Mouse (Mus musculus) urinary bladder, adult 2 months (tissue): ENCODE measurements around the gene Tnni1. TPM values are rescaled to one million over a fixed set of nuclear protein-coding genes. Genes with fewer than 3 reads are reported as not detected.
A peak's percentile ranks its signal among the peaks of the same experiment; 100 is the strongest.

ENCODE experiments used
- DNase-seq: peaks from one replicate; pipeline ENCODE4 v3.0.0; 2022; ENCODE audit warnings: low spot score
- polyA plus RNA-seq: library from polyadenylated mRNA; depleted of rRNA; stranded (reverse); fragments of >200 nt; gene quantifications from 2 replicates; pipeline ENCODE4 v1.2.3, GENCODE M21; 2012; rRNA removed

The Tnni1 gene
- polyA plus RNA-seq: 1.1 and 1.2 TPM in 2 replicates

DNA sequence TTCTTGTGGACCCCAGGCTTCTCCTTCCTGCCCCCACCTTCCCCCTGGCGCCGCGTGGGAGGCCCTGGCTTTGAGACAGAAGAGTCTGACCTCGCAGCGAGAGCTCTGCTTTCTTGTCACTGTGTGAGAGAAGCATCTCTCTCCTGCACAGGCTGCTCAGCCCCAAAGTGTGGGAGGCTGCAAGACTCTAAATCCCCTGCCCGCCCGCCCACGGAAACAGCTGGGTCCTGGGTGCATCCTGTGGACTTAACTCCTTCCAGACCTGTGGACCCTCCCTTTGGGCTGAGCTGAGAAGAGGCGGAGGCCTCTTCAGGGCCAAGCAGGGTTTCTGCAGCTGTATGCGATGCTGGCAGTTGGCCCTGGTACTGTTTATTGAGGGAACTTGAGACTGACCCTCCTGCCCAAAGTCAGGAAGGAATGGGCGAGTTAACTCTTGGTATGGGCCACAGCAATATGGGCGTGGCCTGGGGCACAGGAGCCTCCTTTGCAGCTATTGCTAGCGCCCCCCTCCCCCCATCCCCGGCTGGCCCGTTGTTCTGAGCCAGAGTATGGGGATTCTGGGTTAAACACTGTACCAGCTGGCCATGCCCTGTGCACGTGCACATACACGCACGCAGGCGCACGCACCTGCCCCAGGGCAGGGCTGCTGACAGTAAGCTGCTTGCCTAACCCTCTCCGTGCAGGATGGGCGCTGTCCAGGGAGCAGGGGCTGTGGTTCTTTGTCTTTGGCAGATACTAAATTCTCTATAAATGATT is at the start of gene Tnni1:
TSS of gene Tnni1 (plus strand) at position 655 of the 756 bp plus-strand sequence.
- DNase-seq: no peak

DNA sequence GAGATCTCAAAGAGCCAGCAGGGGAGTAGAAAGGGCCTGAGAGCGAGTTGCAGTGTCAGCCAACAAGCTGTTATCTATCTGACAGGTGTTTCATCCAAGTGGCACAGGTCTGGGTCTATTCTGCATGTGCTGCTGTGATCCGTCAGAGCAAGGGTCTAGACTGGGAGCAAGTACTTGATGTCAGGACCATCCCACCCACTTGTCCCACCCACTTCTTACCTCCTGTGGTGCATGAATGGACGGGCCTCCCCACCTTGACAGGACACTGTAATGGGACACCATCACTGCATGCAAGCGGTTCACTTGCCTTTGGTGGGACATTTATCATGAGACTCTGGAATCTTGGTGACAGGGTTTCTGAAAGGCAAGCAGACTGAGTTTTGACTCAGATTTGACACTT is 49.4 kb upstream of the Tnni1 start:
- DNase-seq: no peak

DNA sequence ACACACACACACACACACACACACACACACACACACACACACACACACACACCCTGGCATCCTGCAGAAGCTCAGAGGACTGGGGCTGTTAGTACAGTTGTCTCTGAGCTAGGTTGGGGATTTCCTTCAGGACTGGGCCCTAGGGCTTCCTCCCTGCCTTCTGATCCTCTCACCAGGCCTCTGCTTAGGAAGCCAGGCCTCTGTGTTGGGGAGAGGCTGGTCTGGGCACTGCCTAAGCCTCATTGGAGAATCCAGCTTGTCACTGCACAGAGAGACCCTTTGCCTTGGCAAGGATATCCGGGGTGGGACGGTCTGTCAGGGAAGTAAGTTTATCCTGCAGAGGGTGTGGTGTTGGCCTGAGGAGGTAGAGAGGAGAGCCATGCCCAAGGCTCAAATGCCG is 48.9 kb upstream of the Tnni1 start:
- no peak for DNase-seq

DNA sequence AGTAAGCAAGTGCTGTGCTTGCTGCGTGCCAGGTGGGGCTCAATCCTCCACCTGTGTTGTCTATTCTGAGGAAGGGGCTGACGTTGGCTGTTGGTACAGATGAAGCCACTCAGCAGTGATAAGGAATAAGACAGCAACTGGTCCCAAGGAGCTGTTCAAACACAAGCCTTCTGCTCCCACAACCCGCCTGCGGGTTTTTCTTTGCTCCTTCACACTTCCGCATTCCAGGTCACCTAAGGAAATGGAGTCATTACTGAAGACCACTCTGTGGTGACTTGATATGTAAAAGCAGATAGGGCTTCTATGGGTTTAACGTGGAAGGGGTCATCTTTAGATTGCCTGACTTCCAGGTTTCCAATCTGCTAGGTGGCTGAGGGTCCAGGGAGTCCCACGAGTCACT is 47.8 kb upstream of the Tnni1 start:
- DNase-seq: no peak

DNA sequence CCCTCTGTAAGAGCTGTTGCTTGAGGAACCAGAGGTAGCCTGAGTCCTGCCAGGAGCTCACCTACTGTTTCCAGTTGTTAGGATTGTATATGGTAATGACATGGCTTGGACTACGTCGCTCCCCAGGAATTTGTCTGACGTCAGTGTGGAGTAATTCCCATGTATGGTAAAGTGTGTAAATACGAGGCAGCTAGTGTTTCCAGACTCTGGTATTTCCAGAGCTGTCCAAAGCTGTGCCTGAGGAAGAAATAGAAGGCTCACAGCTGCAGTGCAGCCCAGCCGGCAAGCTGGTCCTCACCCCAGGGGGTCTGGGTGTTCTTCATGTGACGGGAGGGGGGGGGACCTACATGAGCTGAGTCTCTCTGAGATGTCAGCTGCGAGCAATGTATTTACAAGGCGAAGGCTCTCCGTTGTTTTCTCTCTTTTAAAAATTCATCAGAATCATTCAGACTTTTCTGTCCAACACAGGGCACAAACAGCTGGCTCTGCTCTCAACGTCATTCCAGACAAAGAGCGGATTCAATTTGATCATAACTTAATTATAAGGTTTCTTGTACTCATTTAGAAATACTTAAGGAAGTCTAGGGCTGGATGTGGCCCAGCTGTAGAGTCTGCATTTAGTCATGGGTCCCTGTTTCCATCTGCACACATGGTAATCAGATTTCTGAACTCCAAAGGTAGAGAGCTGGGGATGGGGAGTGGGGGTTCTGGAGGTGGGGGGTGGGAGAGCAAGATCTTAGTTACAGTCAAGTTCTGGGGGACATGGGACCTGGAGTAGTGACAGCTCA is 47.1 kb upstream of the Tnni1 start:
- no peak for DNase-seq

DNA sequence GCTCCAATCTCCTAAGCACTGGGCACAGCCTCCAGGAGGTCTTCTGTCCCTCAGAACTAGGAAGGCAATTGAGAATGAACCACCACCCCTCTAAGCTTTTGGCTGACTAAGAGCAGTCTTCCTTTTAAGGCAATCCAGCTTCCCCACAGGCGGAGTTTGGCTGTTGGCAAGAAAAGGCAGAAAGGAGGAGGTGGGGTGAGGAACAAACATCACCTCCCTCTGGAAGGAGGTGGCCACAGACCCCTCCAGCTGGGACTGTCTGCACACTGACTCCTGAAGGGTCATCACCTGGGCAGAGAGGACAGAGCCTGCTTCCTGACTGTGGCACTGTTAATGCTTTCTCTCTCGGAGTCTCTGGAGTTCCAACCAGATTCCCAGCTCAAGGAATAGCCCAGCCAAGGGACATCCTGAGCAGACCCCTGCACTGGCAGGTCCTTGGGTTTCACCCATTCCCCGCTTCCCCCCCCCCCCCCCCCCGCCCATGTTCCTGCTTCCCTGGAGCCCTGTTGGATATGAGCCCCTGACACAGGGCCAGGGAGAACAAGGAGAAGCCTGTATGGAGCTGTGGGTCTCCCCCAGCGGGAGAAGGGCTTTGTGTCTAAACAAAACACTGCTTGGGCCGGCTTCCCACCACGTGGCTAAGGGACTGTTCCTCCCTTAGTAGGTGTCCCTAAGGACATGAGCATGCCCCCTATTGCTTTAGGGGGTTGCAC is 44.9 kb upstream of the Tnni1 start:
- no peak for DNase-seq

DNA sequence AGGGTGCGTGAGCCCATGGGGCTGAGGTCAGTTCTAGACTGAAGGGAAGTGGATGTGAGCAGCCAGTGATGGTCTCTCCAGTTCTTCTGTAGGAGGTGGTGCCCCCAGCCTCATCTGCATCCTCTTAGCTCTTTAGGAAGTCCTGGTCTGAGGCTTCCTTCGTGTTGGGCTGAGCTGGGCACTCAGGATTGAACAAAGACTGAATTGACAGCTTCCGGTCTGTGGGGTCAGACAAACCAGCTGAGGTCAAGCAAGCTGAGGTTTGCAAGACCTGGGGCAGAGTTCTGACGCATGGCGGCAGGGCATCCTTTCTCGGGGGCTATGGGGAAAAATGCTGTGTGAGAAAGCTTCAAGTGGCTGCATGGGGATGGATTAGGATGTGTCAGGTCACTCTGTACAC is 43.8 kb upstream of the Tnni1 start:
- no peak for DNase-seq

DNA sequence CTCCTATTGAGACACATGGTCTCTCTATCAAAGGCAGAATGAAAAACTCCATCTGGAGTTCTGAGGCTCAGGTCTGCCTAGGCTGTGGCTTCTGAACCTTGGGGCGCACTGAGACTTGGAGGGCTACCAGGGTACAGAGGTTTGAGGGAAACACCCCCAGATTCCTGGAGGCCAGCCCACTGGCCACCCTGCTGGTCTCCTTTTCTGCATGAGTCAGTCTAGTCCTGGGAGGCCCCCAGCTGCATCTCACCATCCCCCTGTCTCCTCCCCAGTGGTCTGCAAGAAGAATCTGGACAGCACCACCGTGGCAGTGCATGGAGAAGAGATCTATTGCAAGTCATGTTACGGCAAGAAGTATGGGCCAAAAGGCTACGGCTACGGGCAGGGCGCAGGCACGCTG is 34.2 kb upstream of the Tnni1 start:
- DNase-seq: no peak

DNA sequence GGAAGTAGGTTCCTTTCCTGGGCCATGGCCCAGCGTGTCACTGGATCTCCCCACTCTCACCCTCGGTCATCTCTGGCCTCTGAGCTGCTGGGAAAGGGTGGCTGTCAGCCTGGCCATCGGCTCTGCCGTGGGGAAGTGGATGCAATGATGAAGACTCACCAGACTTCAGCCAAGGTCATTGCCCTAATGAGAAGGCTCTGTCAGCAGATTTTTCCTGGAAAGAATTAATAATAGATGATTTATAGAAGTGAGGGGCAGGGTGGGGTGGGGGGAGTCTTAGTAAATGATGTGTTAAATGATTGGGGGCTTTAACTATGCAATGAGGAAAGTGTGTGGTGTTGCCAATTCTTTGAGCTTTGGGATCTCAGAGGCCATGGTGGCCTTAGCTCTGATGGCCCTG is 33.0 kb upstream of the Tnni1 start:
- no peak for DNase-seq

DNA sequence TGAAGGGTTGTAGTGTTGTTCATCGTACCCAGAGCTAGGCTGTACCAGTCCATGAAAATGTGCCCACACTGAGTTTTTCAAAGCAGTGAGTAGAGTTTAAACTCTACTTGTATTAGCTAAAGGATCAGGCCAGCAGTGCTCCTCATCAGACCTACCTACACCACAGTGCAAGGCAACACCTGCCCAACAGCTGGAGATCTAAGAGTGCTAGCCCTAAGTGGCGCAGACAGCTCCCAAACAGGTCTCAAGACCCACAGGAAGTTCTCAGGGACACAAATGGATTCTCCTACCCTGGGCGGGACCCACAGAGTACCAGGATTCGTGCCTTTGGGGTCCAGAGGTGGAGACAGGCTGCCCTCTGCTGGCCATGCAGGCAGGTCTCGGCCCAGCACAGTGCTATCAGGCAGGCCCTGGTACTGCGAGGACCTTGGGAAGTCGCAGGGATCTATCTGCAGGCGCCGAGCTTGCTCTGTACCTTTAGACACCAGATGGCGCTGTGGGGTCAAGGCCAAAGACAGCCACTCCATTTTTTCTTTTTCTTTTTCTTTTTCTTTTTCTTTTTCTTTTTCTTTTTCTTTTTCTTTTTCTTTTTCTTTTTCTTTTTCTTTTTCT is 26.4 kb upstream of the Tnni1 start:
- peak; percentile 75 for DNase-seq

DNA sequence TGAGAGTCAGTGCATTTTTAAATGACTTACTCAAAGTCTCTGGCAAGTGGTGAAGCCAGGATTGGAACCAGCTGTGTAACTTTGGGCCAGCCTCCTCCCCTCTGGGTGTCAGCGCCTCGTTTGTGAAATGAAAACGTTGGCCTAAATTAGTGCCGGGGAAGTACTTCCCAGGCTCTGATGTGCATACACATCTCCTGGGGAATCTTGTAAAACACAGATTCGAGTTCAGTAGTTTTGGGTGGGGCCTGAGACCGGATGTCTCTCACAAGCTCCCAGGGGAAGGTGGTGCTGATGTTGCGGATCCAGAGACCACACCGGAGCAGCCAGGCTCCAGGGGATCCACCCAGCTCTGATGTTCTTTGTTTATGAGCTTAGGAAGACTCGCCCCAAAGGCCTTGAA is 23.9 kb upstream of the Tnni1 start:
- DNase-seq: no peak

DNA sequence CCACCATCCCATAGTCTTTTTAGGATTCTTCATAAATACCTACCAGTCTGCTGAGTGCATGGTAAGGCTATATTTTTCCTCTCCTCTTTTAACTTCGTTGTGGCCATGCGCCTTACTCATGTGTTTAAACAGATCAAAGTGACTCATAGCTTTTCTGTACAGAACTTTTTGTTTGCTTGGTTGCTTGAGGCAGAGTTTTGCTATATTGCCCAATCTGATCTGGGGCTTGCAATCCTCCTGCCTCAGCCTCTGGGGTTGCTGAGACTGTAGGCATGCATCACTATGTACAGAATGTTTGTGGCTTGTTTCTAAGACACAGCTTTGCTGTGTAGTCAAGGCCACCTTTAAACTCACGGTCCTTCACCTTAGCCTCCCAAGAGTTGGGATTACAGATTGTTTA is 23.3 kb upstream of the Tnni1 start:
- no peak for DNase-seq

DNA sequence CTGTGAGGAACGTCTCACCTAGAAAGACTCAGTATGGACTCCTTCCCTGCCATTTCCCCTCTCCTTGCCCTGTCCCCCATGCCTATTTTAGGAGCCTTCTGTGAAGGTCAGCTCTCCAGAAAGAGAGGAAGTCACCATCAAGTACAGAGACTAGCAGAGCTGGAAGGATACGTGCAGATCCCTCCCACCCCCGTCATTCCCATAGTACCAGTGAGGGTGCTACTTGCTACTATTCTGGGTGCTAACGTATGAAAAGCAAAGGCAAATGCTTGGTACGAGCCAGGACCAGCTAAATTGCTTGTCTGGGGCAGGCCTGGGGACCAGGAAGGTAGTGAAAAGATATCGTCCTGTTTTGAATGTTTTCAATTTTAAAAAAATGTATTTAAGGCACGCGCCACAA is 21.9 kb upstream of the Tnni1 start:
- no peak for DNase-seq

DNA sequence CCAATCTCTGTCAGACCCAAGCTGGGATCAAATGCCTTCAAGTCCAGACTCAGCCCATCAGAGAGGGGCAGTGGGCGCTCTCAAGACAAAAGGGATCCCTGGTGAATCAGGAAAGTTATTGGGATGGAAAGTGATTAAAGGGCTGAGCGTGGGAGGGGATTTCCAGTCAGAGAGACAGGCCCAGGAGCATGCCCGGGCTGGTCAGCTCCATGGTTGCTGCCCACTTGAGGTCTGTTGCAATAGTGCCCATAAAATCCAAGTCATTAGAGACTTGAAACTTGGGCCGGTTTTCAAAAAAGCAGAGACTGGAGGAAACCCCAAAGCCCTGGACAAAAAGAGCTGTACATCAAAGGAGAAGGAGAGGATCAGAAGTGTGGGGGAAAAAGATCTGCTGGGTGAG is 19.5 kb upstream of the Tnni1 start:
- DNase-seq: no peak

DNA sequence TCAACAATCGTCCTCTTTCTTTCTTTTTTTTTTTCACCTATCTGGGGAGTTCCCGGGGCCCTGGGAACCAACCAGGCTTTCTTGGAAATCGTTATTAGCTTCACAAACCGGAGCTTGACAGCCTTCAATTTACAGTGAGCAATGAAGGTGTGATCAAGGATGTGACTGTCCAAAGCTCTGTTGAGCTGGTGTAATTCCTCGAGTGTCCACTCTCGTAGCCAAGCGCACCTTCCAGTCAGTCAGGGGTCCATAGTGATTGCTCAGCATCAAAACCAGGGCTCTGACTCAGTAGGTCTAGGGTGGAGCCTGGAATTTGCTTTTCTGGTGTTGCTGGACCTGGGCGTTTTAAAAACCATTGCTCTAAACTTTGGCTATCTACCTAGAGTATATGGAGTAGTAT is 19.0 kb upstream of the Tnni1 start:
- no peak for DNase-seq

DNA sequence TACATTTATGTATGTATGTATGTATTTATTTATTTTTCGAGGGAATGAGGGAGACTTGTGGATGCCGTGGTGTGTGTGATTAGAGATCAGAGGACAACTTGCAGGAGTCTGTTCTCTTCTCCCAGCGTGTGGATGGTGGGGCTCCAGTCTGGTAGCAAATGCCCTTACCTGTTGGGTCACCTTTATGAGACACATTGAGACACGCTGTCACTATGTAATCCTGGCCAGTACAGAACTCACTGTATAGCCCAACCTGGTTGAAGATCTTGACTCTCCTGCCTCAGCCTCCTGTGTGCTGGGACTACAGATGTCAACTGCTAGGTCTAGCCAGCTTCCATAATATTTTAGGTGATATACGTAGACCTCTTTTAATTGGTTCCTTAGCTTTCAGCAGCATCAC is 17.5 kb upstream of the Tnni1 start:
- DNase-seq: no peak

DNA sequence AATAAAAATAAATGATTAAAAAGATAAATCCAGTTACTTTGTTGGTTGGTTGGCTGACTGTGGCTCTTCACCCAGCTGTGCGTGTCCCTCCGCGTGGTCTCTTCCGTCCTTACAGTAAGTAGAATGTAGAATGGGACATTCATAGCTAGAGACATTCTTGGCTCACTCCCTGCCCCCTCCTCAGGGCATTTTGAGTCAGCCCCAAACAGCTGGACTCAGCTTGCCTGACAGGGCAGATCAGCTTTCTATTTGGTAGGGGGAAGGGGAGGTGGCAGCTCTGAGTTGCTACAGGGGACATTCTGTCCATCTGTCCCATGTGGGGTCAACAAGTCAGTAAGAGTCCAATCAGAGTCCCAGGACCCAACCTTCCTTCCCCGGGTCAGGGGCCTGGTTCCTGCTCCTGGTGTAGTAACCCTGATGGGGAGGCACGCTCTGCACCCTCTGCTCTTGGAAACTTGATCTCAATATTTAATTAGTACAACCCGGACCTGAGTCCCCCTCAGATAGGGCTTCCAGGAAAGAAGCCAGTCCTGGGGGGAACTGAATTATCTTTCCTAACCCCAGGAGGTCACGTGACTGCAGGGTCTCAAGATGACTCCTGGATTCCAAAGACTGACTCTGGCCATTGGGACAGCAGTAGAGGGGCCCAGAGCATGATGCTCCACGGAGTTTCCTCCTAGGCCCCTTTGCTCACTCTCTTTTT is 15.6 kb upstream of the Tnni1 start:
- DNase-seq: no peak

DNA sequence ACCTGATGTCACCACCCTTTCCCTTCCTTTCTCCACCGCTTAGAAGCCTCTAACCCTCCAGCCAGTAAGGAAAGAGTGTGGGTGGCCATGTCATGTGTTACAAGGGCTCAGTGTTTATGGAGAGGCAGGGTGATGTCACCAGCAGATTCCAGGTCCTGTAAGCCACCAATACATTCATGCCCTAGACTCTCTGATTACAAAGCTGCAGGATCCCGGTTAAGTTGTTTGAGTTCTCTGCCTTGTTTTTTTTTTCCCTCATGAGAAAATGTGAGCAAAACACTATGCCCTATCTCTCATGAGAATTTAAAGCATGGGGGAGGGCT is 15.1 kb upstream of the Tnni1 start:
- DNase-seq: no peak

DNA sequence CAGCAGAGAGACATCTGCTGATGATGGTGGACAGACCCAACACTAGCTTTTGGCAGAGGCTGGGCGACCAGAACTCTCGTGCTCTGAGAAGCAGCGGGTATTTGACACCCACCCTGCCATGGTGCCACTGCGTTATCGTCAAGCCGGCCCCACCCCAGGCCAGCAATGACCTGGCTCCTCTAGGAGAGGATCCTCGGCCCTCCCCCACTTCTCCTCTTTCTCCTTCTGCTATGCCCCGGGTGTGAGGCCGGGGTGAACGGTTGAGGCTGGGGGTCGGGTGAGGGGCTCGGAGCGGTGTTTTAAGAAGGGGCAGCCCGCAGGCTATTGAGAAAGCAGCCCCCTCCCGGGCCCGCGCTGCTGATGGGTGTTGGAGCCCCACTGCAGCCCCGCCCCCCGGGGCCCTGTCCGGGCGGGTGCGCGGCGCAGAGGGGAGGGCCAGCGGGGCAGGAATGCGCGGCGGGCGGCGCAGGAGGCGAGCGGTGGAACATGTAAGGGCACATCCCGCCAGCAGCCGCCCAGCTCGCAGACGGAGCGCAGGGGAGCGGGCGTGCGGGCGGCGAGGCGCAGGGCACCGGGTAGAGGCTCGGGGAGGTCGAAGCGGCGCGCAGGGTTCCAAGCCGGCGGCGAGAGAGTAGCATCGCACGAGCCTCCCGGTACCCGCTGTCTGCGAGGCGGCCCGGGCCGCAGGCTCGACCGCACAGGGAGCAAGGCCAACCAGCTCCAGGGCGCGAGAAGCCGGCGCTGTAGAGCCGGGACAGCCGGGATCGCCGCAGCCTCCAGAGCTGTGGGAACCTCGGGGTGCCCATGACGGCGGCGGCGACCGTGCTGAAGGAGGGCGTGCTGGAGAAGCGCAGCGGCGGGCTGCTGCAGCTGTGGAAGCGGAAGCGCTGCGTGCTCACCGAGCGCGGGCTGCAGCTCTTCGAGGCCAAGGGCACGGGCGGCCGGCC is 13.3 kb upstream of the Tnni1 start, which contains the start of gene Phlda3:
TSS of gene Phlda3 (plus strand) at position 475 of the 947 bp plus-strand sequence.
- peak; percentile 90 for DNase-seq

DNA sequence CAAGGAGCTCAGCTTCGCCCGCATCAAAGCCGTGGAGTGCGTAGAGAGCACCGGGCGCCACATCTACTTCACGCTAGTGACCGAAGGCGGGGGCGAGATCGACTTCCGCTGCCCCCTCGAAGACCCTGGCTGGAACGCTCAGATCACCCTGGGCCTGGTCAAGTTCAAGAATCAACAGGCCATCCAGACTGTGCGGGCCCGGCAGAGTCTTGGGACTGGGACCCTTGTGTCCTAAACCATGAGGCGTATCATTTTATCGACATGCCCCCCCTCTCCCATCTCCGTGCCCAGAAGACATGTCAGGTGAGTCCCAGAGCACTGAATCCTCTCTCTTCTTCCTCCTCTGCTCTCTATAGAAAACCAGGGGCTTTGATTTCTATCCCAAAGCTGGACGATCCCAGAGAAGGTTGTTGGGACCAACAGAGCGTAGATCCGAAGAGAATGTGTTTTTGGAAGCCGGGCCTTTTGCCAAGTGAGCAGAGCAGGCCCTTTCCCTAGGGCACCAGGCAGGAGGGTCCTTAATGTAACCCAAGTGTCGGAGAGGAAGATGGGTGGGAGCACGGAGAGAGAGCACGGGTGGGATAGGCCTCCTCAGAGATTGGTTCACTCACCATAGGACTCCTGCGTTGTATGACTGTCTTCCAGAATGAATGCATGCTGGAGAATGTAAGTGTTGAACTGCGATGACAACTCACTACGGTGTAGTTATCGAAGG is 12.5 kb upstream of the Tnni1 start:
- DNase-seq: no peak
